Mouse (Mus musculus): ENCODE data around the gene Tdrd7.

- TF ChIP-seq POLR2A (IDR thresholded peaks at IDR 0.05; ENCODE audit: control insufficient read depth, extremely low read depth, insufficient read depth, low read length, poor library complexity) (no peak), CTCF (IDR thresholded peaks at IDR 0.05; ENCODE audit: borderline replicate concordance, control insufficient read depth, extremely low read depth, insufficient read depth, low read length, poor library complexity) (no peak)
Measured at GRCm38 (mm10) chr4:46039899-46040298, 74.8 kb downstream of the Tdrd7 start.
